Mouse (Mus musculus) myocyte (in vitro differentiated cells): ENCODE data around the gene Ercc6l2. TPM values are rescaled to one million over a fixed set of nuclear protein-coding genes. Genes with fewer than 3 reads are reported as not detected.
A peak's percentile ranks its signal among the peaks of the same experiment; 100 is the strongest.

Experiments used
- H3K27me3 ChIP-seq: one replicate; pipeline ENCODE4 v1.6.1; 2011; ENCODE audit not compliant: control insufficient read depth, insufficient read depth, insufficient read length
- H3K36me3 ChIP-seq: one replicate; pipeline ENCODE4 v1.6.1; 2011; ENCODE audit not compliant: control insufficient read depth, insufficient read depth
- H3K4me2 ChIP-seq: one replicate; pipeline ENCODE4 v1.6.1; 2011; ENCODE audit warnings: low read depth, control low read depth
- H3K4me3 ChIP-seq: one replicate; pipeline ENCODE4 v1.5.1; 2011; ENCODE audit warnings: mild to moderate bottlenecking, control low read depth, moderate library complexity
- H3K79me2 ChIP-seq: one replicate; pipeline ENCODE4 v1.6.1; 2011; ENCODE audit not compliant: control insufficient read depth, insufficient read depth
- H3ac ChIP-seq: one replicate; pipeline ENCODE4 v1.6.1; 2011; ENCODE audit not compliant: control insufficient read depth, insufficient read length
- CEBPB ChIP-seq: IDR thresholded peaks from 2 replicates; pipeline ENCODE4 v1.6.1; 2011; ENCODE audit warnings: mild to moderate bottlenecking, moderate library complexity; ENCODE audit not compliant: poor library complexity, insufficient read depth, severe bottlenecking
- E2F4 ChIP-seq: IDR thresholded peaks from one replicate; pipeline ENCODE4 v1.6.1; 2011; ENCODE audit warnings: mild to moderate bottlenecking, control low read depth, moderate library complexity; ENCODE audit not compliant: insufficient read depth
- MAX ChIP-seq: IDR thresholded peaks from one replicate; pipeline ENCODE4 v1.6.1; 2011; ENCODE audit warnings: low read depth, mild to moderate bottlenecking, control low read depth
- MYOD1 ChIP-seq, 3 experiments: IDR thresholded peaks; one replicate each; pipeline ENCODE4 v1.6.1; 2011; ENCODE audit warnings: control low read depth in 2 of 3, low read depth in 2 of 3, mild to moderate bottlenecking in 2 of 3, moderate library complexity in 1 of 3; ENCODE audit not compliant: insufficient read length in 2 of 3, control insufficient read depth in 1 of 3
- MYOG ChIP-seq, 3 experiments: IDR thresholded peaks; one replicate each; pipeline ENCODE4 v1.6.1; 2011; ENCODE audit warnings: control low read depth in 2 of 3, low read depth in 2 of 3, mild to moderate bottlenecking in 2 of 3; ENCODE audit not compliant: insufficient read length in 2 of 3, control insufficient read depth in 1 of 3, insufficient read depth in 1 of 3
- POLR2A ChIP-seq: IDR thresholded peaks from one replicate; pipeline ENCODE4 v1.6.1; 2011; ENCODE audit warnings: low read depth, mild to moderate bottlenecking, control low read depth, moderate library complexity; ENCODE audit not compliant: insufficient read length
- POLR2AphosphoS2 ChIP-seq: IDR thresholded peaks from one replicate; pipeline ENCODE4 v1.6.1; 2011; ENCODE audit warnings: low read depth, control low read depth; ENCODE audit not compliant: insufficient read length
- REST ChIP-seq: IDR thresholded peaks from one replicate; pipeline ENCODE4 v1.6.1; 2011; ENCODE audit warnings: mild to moderate bottlenecking, control low read depth, moderate library complexity; ENCODE audit not compliant: insufficient read depth, insufficient read length
- SRF ChIP-seq: IDR thresholded peaks from one replicate; pipeline ENCODE4 v1.6.1; 2011; ENCODE audit warnings: low read depth; ENCODE audit not compliant: control insufficient read depth, insufficient read length
- TCF12 ChIP-seq: IDR thresholded peaks from one replicate; pipeline ENCODE4 v1.6.1; 2011; ENCODE audit warnings: mild to moderate bottlenecking, control low read depth; ENCODE audit not compliant: poor library complexity, insufficient read depth, severe bottlenecking
- TCF3 ChIP-seq: IDR thresholded peaks from one replicate; pipeline ENCODE4 v1.6.1; 2011; ENCODE audit warnings: low read depth, control low read depth; ENCODE audit not compliant: insufficient read length
- USF1 ChIP-seq: IDR thresholded peaks from one replicate; pipeline ENCODE4 v1.6.1; 2011; ENCODE audit warnings: low read depth, mild to moderate bottlenecking, control low read depth, moderate library complexity
- polyA plus RNA-seq: library from polyadenylated mRNA; unstranded; fragments of >200 nt; fragmentation: generic; extraction: Trizol; gene quantifications from one replicate; pipeline ENCODE4 v1.2.1, GENCODE M21; 2012; ENCODE audit warnings: missing spikeins

Gene Ercc6l2
- polyA plus RNA-seq, 1 experiment: 3.4 TPM

- Histone ChIP-seq H3K4me3 (no peak overlapping the region), H3K36me3 (no peaks in the 10 kb centered on the region), H3K79me2 (no peaks in the 10 kb centered on the region), H3ac (no peak overlapping the region), H3K4me2 (no peak overlapping the region), H3K27me3 (no peaks in the 10 kb centered on the region)
- TF ChIP-seq MYOD1 (IDR thresholded peaks at IDR 0.05; ENCODE audit: control insufficient read depth in 1 of 3, insufficient read length in 2 of 3, low read depth in 2 of 3): no peak
- no peak for TF ChIP-seq USF1
- TF ChIP-seq MAX: no peak
- no peak for TF ChIP-seq REST
- no peak for TF ChIP-seq MYOG (IDR thresholded peaks at IDR 0.05; ENCODE audit: control insufficient read depth in 1 of 3, insufficient read depth in 1 of 3, insufficient read length in 2 of 3, low read depth in 2 of 3)
- TF ChIP-seq POLR2A: no peak
- TF ChIP-seq E2F4: no peak
These were observed 15.1 kb upstream of the Ercc6l2 start for GRCm38 (mm10) chr13:63799940-63800339.

GRCm38 (mm10) chr13:63801289-63801688, 13.8 kb upstream of the Ercc6l2 start:
- Histone ChIP-seq H3ac (no peak overlapping the region), H3K27me3 (no peaks in the 10 kb centered on the region), H3K79me2 (no peaks in the 10 kb centered on the region), H3K4me3 (no peak overlapping the region), H3K36me3 (no peaks in the 10 kb centered on the region), H3K4me2 (no peak overlapping the region)
- TF ChIP-seq USF1: no peak

GRCm38 (mm10) chr13:63807233-63807632, 7.8 kb upstream of the Ercc6l2 start:
- H3K36me3 ChIP-seq: no peaks in the 10 kb centered on the region
- no peak overlapping the region for H3ac ChIP-seq
- H3K4me2 ChIP-seq: no peak overlapping the region
- TF ChIP-seq MAX (no peak), SRF (no peak), TCF3 (no peak), POLR2AphosphoS2 (no peak), E2F4 (no peak), MYOD1 (IDR thresholded peaks at IDR 0.05; ENCODE audit: control insufficient read depth in 1 of 3, insufficient read length in 2 of 3, low read depth in 2 of 3) (no peak), REST (no peak), POLR2A (no peak), MYOG (IDR thresholded peaks at IDR 0.05; ENCODE audit: control insufficient read depth in 1 of 3, insufficient read depth in 1 of 3, insufficient read length in 2 of 3, low read depth in 2 of 3) (no peak), USF1 (no peak), TCF12 (no peak)
- H3K27me3 ChIP-seq: no peaks in the 10 kb centered on the region
- H3K4me3 ChIP-seq: no peak overlapping the region
- H3K79me2 ChIP-seq: no peaks in the 10 kb centered on the region

GRCm38 (mm10) chr13:63807979-63808378, 7.1 kb upstream of the Ercc6l2 start:
- TF ChIP-seq MYOD1 (IDR thresholded peaks at IDR 0.05; ENCODE audit: control insufficient read depth in 1 of 3, insufficient read length in 2 of 3, low read depth in 2 of 3): no peak
- TF ChIP-seq MAX: no peak
- TF ChIP-seq POLR2AphosphoS2: no peak
- no peak for TF ChIP-seq SRF
- TF ChIP-seq REST: no peak

GRCm38 (mm10) chr13:63811477-63811876, 3.6 kb upstream of the Ercc6l2 start:
- no peak overlapping the region for H3ac ChIP-seq
- H3K27me3 ChIP-seq: no peaks in the 10 kb centered on the region
- H3K4me3 ChIP-seq: no peak overlapping the region
- TF ChIP-seq POLR2AphosphoS2: no peak
- no peak for TF ChIP-seq USF1
- TF ChIP-seq TCF3: no peak
- no peak for TF ChIP-seq MYOD1 (IDR thresholded peaks at IDR 0.05; ENCODE audit: control insufficient read depth in 1 of 3, insufficient read length in 2 of 3, low read depth in 2 of 3)
- no peak for TF ChIP-seq MAX
- TF ChIP-seq CEBPB: no peak
- no peak for TF ChIP-seq E2F4
- no peak for TF ChIP-seq MYOG (IDR thresholded peaks at IDR 0.05; ENCODE audit: control insufficient read depth in 1 of 3, insufficient read depth in 1 of 3, insufficient read length in 2 of 3, low read depth in 2 of 3)
- TF ChIP-seq REST: no peak
- TF ChIP-seq TCF12: no peak
- no peak for TF ChIP-seq POLR2A
- no peak for TF ChIP-seq SRF
- peaks cover 11% of the 10 kb centered on the region for H3K79me2 ChIP-seq
- H3K4me2 ChIP-seq: no peak overlapping the region
- no peaks in the 10 kb centered on the region for H3K36me3 ChIP-seq

More at GRCm38 (mm10) chr13:63807979-63808378, 7.1 kb upstream of the Ercc6l2 start:
- H3K79me2 ChIP-seq: no peaks in the 10 kb centered on the region
- H3ac ChIP-seq: no peak overlapping the region
- H3K36me3 ChIP-seq: no peaks in the 10 kb centered on the region
- no peak overlapping the region for H3K4me3 ChIP-seq
- H3K27me3 ChIP-seq: no peaks in the 10 kb centered on the region
- H3K4me2 ChIP-seq: no peak overlapping the region

GRCm38 (mm10) chr13:63815931-63816330, 891 bp downstream of the Ercc6l2 start:
- TF ChIP-seq REST (no peak), SRF (no peak), USF1 (no peak), POLR2AphosphoS2 (no peak), MYOD1 (IDR thresholded peaks at IDR 0.05; ENCODE audit: control insufficient read depth in 1 of 3, insufficient read length in 2 of 3, low read depth in 2 of 3) (no peak), MYOG (IDR thresholded peaks at IDR 0.05; ENCODE audit: control insufficient read depth in 1 of 3, insufficient read depth in 1 of 3, insufficient read length in 2 of 3, low read depth in 2 of 3) (no peak), CEBPB (no peak), TCF3 (no peak), MAX (no peak)
- Histone ChIP-seq H3K4me2 (peak overlapping the region; percentile 82), H3ac (peak overlapping the region; percentile 85), H3K4me3 (peak overlapping the region; percentile 44), H3K36me3 (no peaks in the 10 kb centered on the region), H3K79me2 (peaks cover 11% of the 10 kb centered on the region), H3K27me3 (no peaks in the 10 kb centered on the region)
